Mouse (Mus musculus): ENCODE results near the gene Pea15a.
A peak's percentile ranks its signal among the peaks of the same experiment; 100 is the strongest.

Pea15a gene

GRCm38 (mm10) chr1:172204814-172205740 lies 1.5 kb downstream of the Pea15a start:
- no peak for DNase-seq

GRCm38 (mm10) chr1:172204033-172204813 lies 2.4 kb downstream of the Pea15a start:
- DNase-seq, result no peak

DNA sequence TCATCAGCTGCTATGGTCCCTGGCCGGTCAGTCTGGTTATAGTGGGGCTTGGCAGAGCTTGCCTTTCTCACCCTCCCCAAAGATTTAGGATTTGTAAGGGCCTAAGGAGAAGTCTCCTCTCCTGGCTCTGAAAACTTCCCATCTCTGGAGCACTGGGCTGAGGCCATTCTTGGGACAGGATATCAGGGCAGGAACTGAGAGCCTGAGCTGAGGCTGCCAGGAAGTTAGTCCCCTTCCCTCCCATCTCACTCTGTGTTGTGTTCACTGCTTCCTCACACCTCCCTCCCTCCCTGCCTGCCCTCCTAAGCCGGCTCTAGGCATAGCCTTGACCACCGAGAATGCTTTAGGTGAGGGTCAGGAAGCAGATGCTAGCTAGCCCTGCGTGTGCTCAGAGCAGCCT lies 3.0 kb downstream of the Pea15a start:
- peak; percentile 58 for DNase-seq

DNA sequence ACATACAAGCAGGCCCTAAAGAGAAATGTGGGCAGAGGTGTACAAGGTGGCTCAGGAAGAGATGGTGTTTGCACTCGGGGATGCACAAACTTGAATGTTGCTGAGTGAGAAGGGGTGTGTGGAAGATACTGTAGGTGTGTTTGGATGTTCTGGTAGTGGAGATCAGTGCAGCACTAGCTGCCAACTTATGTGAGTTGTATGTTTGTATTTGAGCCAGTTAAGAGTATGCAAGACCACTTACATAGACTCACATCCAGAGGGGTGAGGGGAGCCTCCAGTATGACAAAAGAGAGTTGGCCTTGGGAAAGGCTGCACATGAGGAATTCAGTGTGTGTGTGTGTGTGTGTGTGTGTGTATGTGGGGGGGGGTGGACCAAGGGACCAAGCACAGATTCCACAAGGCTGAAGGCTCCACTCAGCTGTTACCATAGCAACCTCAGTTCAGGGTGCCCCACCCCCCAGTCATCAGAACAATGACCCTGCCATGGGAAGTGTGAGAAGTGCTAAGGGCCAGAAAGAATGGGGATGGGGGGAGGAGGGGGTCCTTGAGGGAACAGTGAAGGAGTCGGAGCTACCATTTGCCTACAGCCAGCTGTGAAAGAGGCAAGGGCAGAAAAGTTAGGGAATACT lies 3.6 kb downstream of the Pea15a start:
- peak; percentile 63 for DNase-seq

DNA sequence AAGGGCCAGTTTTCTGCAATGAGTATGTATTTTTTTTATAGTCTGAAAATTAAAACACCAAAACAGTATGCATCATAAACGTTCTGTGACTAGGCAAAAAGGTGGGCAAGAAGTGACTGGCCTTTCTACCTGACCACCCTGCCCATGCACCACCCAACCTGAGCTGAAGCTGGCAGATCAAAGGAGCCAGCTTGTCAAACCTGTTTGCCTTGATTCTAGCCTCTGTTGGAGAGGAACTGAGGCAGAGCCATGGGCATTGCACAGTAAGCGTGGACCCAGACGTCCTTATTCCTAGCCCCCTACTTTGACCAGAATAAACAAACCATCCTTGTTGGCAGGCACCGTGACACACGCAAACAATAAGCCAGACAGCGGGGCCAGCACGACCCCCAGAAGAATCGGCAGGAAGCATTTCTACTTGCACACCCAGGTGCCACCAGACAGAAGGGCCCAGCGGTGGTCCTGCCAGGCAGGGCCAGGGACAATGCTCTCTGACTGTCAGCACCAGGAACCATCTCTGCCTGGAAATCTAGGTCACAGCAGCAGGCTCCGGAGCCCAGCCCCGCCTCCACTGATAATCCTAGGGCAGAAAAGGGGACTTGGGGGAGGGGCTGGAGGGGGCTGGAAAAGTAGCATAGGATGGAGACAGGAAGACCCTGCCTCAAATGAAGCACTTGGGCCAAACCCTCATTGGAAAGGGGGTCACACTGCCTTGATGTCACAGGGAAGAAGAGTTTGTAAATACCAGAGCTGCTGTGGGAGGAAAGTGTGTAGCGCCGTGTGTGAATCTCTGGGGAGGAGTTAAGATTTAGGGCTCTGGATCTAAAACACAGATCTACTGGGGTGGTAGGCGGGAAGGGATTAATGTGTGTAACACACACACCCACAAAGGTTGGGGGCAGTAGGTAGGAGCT lies 4.4 kb downstream of the Pea15a start:
- DNase-seq, result no peak

DNA sequence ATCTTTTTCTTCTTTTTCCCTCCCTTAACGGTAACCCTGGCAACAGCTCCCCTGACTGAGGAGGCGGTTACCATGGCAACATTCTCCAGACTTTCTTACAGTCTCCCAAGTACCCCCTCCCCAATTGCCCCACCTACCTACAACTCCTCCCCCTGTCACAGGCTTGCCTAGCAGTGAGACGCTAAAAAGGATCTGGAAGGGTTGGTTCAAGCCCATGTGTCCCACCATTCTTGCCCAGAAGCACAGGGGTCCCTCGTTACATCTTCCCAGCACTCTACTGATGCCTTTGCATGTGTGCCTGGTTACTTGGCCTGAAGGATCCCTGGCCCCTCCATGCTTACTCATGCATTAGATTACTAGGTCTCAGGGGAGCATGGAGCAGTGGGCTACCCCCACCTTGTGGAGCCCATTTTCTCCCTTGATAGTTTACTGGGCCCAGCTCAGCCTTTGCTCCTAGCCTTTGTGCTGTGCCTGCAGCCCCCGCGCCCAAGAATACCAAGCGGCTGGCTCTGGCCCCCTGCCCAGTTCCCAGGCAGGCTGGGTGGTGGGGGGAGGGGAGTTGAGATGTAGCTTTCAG lies 5.6 kb downstream of the Pea15a start:
- peak; percentile 42 for DNase-seq

- no peak for DNase-seq
Measured at GRCm38 (mm10) chr1:172200161-172200560, 6.4 kb downstream of the Pea15a start.

DNA sequence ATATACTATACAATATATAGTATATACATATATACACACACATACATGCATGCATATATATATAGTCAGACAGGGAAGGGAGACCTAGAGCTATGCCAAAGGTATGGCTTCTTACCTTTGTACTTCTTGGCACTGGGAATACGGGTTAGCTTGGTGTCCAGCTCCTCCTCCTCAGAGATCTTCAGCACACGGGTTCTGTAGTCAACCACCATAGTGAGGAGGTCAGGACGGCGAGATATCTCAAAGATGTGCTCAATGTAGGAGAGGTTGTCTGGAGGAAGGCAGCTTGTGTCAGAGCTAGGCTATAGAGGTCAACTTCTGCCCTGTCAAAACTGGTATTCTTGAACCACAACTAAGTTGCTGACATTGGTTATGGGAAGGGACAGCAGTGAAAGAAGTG lies 7.6 kb downstream of the Pea15a start:
- DNase-seq, result no peak

DNA sequence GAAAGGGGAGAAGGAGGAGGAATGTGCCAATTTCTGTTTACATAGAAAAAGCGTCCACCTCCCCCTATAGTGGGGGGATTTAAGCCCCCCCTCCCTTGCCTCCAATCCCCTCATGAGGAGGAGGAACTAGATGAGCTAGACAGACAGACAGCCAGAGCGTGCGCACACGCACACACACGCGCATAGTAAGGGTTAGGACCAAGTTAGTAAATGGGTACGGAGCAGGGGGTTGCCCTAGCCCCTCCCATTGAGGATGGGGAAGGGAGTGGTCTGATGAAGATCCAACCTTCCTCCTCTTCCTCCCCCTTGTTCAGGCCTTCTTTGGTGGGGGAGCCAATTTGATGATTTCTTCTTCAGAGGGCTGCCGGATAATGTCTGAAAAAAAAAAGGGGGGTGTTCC lies 8.3 kb downstream of the Pea15a start:
- DNase-seq, result no peak

DNA sequence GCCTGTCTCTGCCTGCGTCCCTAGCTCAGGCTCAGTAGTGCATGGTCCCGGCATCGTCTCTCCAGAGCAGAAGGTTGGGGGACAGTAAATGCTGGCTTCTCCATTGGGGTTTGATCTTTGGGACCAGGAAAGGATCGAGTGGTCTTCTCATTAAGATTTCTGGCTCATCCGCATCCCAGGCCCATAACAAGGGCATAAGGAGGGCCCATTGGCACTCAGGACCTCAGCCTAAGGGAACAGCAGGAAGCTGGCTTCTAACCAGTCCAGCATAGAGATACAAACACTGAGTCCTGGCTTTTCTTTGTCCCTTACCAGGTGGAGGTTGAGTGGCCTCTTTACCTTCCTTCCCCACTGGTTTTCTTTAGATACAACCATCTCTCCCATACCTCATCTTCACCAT lies 8.8 kb downstream of the Pea15a start:
- no peak for DNase-seq

- DNase-seq, result no peak
Measured at GRCm38 (mm10) chr1:172197146-172197545, 9.5 kb downstream of the Pea15a start.

GRCm38 (mm10) chr1:172194435-172194834 lies 12.2 kb downstream of the Pea15a start:
- no peak for DNase-seq

DNA sequence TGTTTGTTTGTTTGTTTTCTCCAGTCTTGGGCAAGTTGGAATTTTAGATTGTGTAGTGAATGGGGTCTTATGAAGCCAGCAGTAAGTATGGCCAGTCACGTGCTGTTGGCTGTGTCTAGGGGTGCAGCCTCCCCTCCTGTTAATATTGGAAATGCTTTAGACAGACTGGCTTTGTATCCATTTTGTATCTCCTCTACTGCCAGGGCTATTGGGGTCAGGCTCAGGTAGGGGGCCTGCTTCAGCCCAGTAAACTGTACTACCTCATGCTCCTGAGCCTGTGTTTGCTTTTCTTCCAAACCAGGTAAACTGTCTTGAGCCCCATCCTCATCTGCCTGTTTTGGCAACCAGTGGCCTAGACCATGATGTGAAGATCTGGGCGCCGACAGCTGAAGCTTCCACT lies 14.4 kb downstream of the Pea15a start:
- no peak for DNase-seq

- no peak for DNase-seq
Measured at GRCm38 (mm10) chr1:172191578-172191977, 15.0 kb downstream of the Pea15a start.

GRCm38 (mm10) chr1:172188891-172189290 lies 17.7 kb downstream of the Pea15a start:
- DNase-seq, result peak; percentile 53

DNA sequence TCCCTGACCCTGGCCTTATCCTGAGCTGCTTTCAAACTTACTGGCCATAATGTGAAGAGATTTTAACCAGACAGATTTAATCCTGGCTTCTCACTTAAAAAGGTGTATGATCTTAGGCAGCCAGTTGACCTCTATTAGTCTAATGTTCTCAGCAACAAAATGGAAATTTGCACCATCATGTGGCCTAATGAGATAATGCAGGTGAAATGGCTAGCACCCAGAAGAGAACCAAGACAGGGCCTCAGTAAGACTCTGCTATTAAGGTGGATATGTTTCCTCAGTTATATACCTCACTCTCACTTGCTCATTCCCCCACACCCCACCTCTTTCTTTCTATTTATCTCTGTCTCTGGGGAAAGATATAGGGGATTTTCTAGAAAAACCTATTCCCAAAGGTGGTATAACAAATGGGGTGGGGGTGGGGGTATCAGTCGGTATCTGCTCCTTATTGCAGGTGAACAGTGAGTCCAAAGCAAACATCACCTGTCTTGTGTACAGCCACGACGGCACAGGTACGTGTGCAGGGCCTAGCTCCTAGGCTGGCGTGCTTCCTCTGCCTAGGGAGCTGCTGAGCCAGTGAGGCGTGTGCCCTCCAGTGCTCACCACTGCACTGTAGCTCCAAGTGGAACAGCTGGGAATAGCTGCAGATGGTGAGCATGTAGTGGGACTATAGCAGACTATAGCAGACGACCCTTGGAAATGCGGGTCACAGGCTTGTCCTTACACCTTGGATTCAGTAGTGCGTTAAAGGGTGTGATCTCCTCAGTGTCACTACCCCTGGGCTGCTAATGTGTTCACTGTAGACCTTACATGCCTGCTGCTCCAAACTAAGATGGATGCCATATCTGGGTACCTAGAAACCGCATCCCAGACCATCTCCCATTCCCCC lies 20.0 kb downstream of the Pea15a start:
- no peak for DNase-seq

- no peak for DNase-seq
Measured at GRCm38 (mm10) chr1:172183915-172184314, 22.7 kb downstream of the Pea15a start.

DNA sequence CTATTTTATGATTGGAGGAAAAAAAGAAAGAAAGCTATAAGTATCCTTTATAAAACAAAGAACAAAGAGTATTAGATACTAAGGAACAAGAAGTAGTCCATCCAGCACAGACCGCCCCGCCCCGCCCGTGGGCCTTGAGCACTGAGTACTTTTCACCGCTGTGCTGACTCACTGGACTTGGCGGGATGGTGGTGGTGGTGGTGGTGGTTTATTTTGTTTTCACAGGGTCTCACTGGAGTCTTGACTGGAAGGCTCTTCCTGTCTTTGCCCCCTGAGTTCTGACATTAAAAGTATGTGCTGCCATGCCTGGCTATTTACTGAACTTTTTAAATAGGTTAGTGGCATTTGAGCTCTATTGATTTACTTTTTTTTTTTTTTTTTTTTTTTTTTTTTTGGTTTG lies 23.5 kb downstream of the Pea15a start:
- no peak for DNase-seq

DNA sequence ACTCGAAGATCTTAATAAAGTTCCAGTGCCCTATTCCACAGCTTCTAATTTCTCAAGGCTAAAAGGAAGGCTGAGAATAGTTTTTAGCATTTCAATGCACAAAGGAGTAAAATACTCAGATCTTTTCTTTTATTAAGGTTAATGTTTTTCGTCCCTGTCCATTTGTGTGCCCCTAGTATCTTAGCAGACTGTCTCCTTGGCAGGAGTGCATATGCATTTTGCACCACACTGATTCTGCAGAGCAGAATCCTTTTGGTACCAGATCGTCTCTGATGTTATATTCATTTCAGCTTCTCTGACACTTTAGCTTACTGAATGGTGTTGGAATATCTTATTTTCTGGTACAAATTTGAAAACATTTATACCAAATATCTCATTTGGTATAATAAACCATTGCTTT lies 24.8 kb downstream of the Pea15a start:
- no peak for DNase-seq

DNA sequence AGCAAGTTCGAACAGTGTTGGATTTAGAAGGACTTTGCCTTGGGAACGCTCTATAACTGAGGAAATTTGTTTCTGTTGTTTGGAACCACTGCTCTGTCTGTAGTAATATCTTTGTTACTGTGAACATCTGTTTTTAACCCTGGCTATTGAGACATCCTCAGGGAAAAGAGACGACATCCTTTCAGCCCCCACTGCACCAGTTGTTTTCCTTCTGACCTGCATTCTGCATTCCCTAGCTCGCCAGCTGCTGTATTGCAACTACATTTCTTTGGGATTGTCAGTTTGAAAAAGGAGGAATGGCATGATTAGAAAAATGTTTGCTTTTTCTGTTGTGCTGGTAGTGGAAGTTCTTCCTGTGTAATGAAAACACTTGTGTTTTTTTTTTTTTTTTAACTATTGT lies 25.7 kb downstream of the Pea15a start:
- DNase-seq, result no peak

- no peak for DNase-seq
Measured at GRCm38 (mm10) chr1:172179102-172179501, 27.5 kb downstream of the Pea15a start.

Measured in lung, postnatal 10 days (tissue).